Mouse (Mus musculus) brown adipose tissue, adult 24 weeks (tissue): ENCODE measurements around the gene Ghdc. TPM values are rescaled to one million over a fixed set of nuclear protein-coding genes. Genes with fewer than 3 reads are reported as not detected.
"Not testable (repeated sequence)": the region's sequence is repeated elsewhere in the genome, so short reads cannot be mapped to it uniquely, and the experiment has no call there.

Experiments
- H3K27ac ChIP-seq: fragments of 200-500 bp; replicated peaks from 2 replicates; pipeline ENCODE4 v1.5.1; 2012; ENCODE audit warnings: low read depth, mild to moderate bottlenecking, low read length
- H3K4me1 ChIP-seq: fragments of 200-500 bp; 2 replicates; pipeline ENCODE4 v1.6.1; 2012; ENCODE audit warnings: low read length, mixed read lengths; ENCODE audit not compliant: control insufficient read depth, insufficient read depth, insufficient read length
- H3K4me3 ChIP-seq: fragments of 200-500 bp; 2 replicates; pipeline ENCODE4 v1.5.1; 2012; ENCODE audit warnings: low read depth, mild to moderate bottlenecking, low read length, moderate library complexity; ENCODE audit not compliant: insufficient read depth
- polyA plus RNA-seq: library from polyadenylated mRNA; stranded (reverse); fragments of >200 nt; gene quantifications from 2 replicates; pipeline ENCODE4 v1.2.4, GENCODE M21; 2012; ENCODE audit not compliant: missing spikeins, insufficient read depth, insufficient read length

The Ghdc gene
- polyA plus RNA-seq, 1 experiment: 9.4 TPM

- no peaks in the 10 kb centered on the region for H3K4me1 ChIP-seq
- H3K4me3 ChIP-seq: no peak overlapping the region
- H3K27ac ChIP-seq: no peak overlapping the region
These were observed 25.8 kb upstream of the Ghdc start for GRCm38 (mm10) chr11:100796585-100796984.

GRCm38 (mm10) chr11:100795386-100795785, 24.6 kb upstream of the Ghdc start:
- Histone ChIP-seq H3K4me3 (no peak overlapping the region), H3K27ac (no peak overlapping the region), H3K4me1 (peaks cover 3% of the 10 kb centered on the region; the same call in 1 of the 2 replicates)

- peak overlapping the region; percentile 89 for H3K27ac ChIP-seq
- peaks cover 9% of the 10 kb centered on the region for H3K4me1 ChIP-seq
- H3K4me3 ChIP-seq: no peak overlapping the region
These were observed 20.8 kb upstream of the Ghdc start for GRCm38 (mm10) chr11:100791457-100792049.

- Histone ChIP-seq H3K27ac (peak overlapping the region; percentile 89), H3K4me1 (peaks cover 12% of the 10 kb centered on the region)
- not testable (repeated sequence) for H3K4me3 ChIP-seq
These were observed 19.9 kb upstream of the Ghdc start for GRCm38 (mm10) chr11:100790644-100791043.

GRCm38 (mm10) chr11:100789702-100790101, 18.9 kb upstream of the Ghdc start:
- Histone ChIP-seq H3K27ac (peak overlapping the region; percentile 84), H3K4me3 (no peak overlapping the region), H3K4me1 (peaks cover 12% of the 10 kb centered on the region)

- Histone ChIP-seq H3K4me1 (peaks cover 9% of the 10 kb centered on the region), H3K27ac (peak overlapping the region; percentile 66; the same call in 1 of the 2 replicates), H3K4me3 (no peak overlapping the region)
These were observed 15.0 kb upstream of the Ghdc start for GRCm38 (mm10) chr11:100785774-100786173.

- no peak overlapping the region for H3K27ac ChIP-seq
- no peak overlapping the region for H3K4me3 ChIP-seq
- H3K4me1 ChIP-seq: peaks cover 17% of the 10 kb centered on the region
These were observed 13.5 kb upstream of the Ghdc start for GRCm38 (mm10) chr11:100784286-100784685.

- Histone ChIP-seq H3K27ac (peak overlapping the region; percentile 69), H3K4me1 (peaks cover 12% of the 10 kb centered on the region), H3K4me3 (no peak overlapping the region)
These were observed 11.8 kb upstream of the Ghdc start for GRCm38 (mm10) chr11:100782568-100782967.

- peak overlapping the region; percentile 69 for H3K27ac ChIP-seq
These were observed 11.2 kb upstream of the Ghdc start for GRCm38 (mm10) chr11:100781763-100782475.

GRCm38 (mm10) chr11:100780247-100780646, 9.5 kb upstream of the Ghdc start:
- Histone ChIP-seq H3K4me1 (peaks cover 8% of the 10 kb centered on the region; the same call in 1 of the 2 replicates), H3K27ac (peak overlapping the region; percentile 54), H3K4me3 (no peak overlapping the region)

More at GRCm38 (mm10) chr11:100781763-100782475, 11.2 kb upstream of the Ghdc start:
- Histone ChIP-seq H3K4me3 (no peak overlapping the region), H3K4me1 (peaks cover 12% of the 10 kb centered on the region)

GRCm38 (mm10) chr11:100778069-100778468, 7.3 kb upstream of the Ghdc start:
- H3K4me3 ChIP-seq: no peak overlapping the region
- peaks cover 8% of the 10 kb centered on the region; the same call in 1 of the 2 replicates for H3K4me1 ChIP-seq
- H3K27ac ChIP-seq: no peak overlapping the region

- Histone ChIP-seq H3K27ac (no peak overlapping the region), H3K4me3 (no peak overlapping the region), H3K4me1 (peaks cover 8% of the 10 kb centered on the region; the same call in 1 of the 2 replicates)
These were observed 5.2 kb upstream of the Ghdc start for GRCm38 (mm10) chr11:100775921-100776320.

GRCm38 (mm10) chr11:100774261-100774660, 3.5 kb upstream of the Ghdc start:
- Histone ChIP-seq H3K4me1 (peaks cover 5% of the 10 kb centered on the region), H3K4me3 (no peak overlapping the region), H3K27ac (no peak overlapping the region)

GRCm38 (mm10) chr11:100769980-100770379, 777 bp downstream of the Ghdc start:
- peaks cover 5% of the 10 kb centered on the region for H3K4me1 ChIP-seq
- no peak overlapping the region for H3K27ac ChIP-seq
- peak overlapping the region; percentile 98 for H3K4me3 ChIP-seq

GRCm38 (mm10) chr11:100767871-100768270, 2.9 kb downstream of the Ghdc start:
- Histone ChIP-seq H3K4me3 (no peak overlapping the region), H3K27ac (no peak overlapping the region), H3K4me1 (peaks cover 5% of the 10 kb centered on the region)

- Histone ChIP-seq H3K4me3 (no peak overlapping the region), H3K27ac (no peak overlapping the region), H3K4me1 (peaks cover 5% of the 10 kb centered on the region)
These were observed 4.0 kb downstream of the Ghdc start for GRCm38 (mm10) chr11:100766726-100767125.
